Mouse (Mus musculus): ENCODE results near the gene Anp32a. TPM values are rescaled to one million over a fixed set of nuclear protein-coding genes. Genes with fewer than 3 reads are reported as not detected.

Gene Anp32a
- total RNA-seq, 2 experiments from 2014 or later, result 270 to 271 TPM

- intact Hi-C loops (cut with DNase I), result no loop called here
- no peak for DNase-seq (ENCODE audit: low spot score in 2 of 2)
These were observed 25.7 kb downstream of the Anp32a start for GRCm38 (mm10) chr9:62366478-62367458.

GRCm38 (mm10) chr9:62367510-62368071 lies 26.5 kb downstream of the Anp32a start:
- intact Hi-C loops (cut with DNase I), result no loop called here
- DNase-seq (ENCODE audit: low spot score in 2 of 2), result peak in 1 of 2 experiments; percentile 46

- intact Hi-C loops (cut with DNase I), result no loop called here
- no peak for DNase-seq (ENCODE audit: low spot score in 2 of 2)
These were observed 27.3 kb downstream of the Anp32a start for GRCm38 (mm10) chr9:62368256-62368905.

GRCm38 (mm10) chr9:62369172-62369571 lies 28.1 kb downstream of the Anp32a start:
- intact Hi-C loops (cut with DNase I), result no loop called here
- no peak for DNase-seq (ENCODE audit: low spot score in 2 of 2)

GRCm38 (mm10) chr9:62370186-62370585 lies 29.1 kb downstream of the Anp32a start:
- intact Hi-C loops (cut with DNase I), result no loop called here
- no peak for DNase-seq (ENCODE audit: low spot score in 2 of 2)

- no peak for DNase-seq (ENCODE audit: low spot score in 2 of 2)
- intact Hi-C loops (cut with DNase I), result no loop called here
These were observed 29.7 kb downstream of the Anp32a start for GRCm38 (mm10) chr9:62370648-62371280.

- DNase-seq (ENCODE audit: low spot score in 2 of 2), result no peak
- intact Hi-C loops (cut with DNase I), result no loop called here
These were observed 30.9 kb downstream of the Anp32a start for GRCm38 (mm10) chr9:62371745-62372555.

GRCm38 (mm10) chr9:62372556-62373221 lies 31.6 kb downstream of the Anp32a start:
- intact Hi-C loops (cut with DNase I), result loop anchor here (1.0 kb wide), 1 partner anchor 77 kb away; no protein-coding TSS in a partner anchor
- no peak for DNase-seq (ENCODE audit: low spot score in 2 of 2)

GRCm38 (mm10) chr9:62373222-62374123 lies 32.4 kb downstream of the Anp32a start:
- intact Hi-C loops (cut with DNase I), result loop anchor here (1.0 kb wide), 1 partner anchor 78 kb away; no protein-coding TSS in a partner anchor
- peak; percentile 31 to 54 for DNase-seq (ENCODE audit: low spot score in 2 of 2)

GRCm38 (mm10) chr9:62374276-62374675 lies 33.2 kb downstream of the Anp32a start:
- no peak for DNase-seq (ENCODE audit: low spot score in 2 of 2)

GRCm38 (mm10) chr9:62377897-62378296 lies 36.8 kb downstream of the Anp32a start:
- intact Hi-C loops (cut with DNase I), result no loop called here
- DNase-seq (ENCODE audit: low spot score in 2 of 2), result no peak

More at GRCm38 (mm10) chr9:62374276-62374675, 33.2 kb downstream of the Anp32a start:
- intact Hi-C loops (cut with DNase I), result no loop called here

GRCm38 (mm10) chr9:62380351-62380750 lies 39.3 kb downstream of the Anp32a start:
- DNase-seq (ENCODE audit: low spot score in 2 of 2), result no peak
- intact Hi-C loops (cut with DNase I), result no loop called here

- DNase-seq (ENCODE audit: low spot score in 2 of 2), result no peak
- intact Hi-C loops (cut with DNase I), result no loop called here
These were observed 40.4 kb downstream of the Anp32a start for GRCm38 (mm10) chr9:62381402-62381913.

- intact Hi-C loops (cut with DNase I), result no loop called here
- no peak for DNase-seq (ENCODE audit: low spot score in 2 of 2)
These were observed 41.5 kb downstream of the Anp32a start for GRCm38 (mm10) chr9:62382519-62383084.

GRCm38 (mm10) chr9:62385062-62385461 lies 44.0 kb downstream of the Anp32a start:
- intact Hi-C loops (cut with DNase I), result no loop called here

GRCm38 (mm10) chr9:62385727-62386518 lies 44.8 kb downstream of the Anp32a start:
- intact Hi-C loops (cut with DNase I), result no loop called here

More at GRCm38 (mm10) chr9:62385062-62385461, 44.0 kb downstream of the Anp32a start:
- no peak for DNase-seq (ENCODE audit: low spot score in 2 of 2)

More at GRCm38 (mm10) chr9:62385727-62386518, 44.8 kb downstream of the Anp32a start:
- DNase-seq (ENCODE audit: low spot score in 2 of 2), result no peak
